In genomic region chr1:119457993-119458605, GRCm38 (mm10) we compare ENCODE assay signal across 9 mouse cellular contexts. TPM values are rescaled to one million over a fixed set of nuclear protein-coding genes. Genes with fewer than 3 reads are reported as not detected.
DNase-seq lines count a peak whose midpoint lies in the region; TF ChIP-seq lines count a peak whose summit lies in the region.
"Had no signal": no experiment of that assay in that cellular context is flagged by ENCODE, and none has a peak within 500 bp of the region (broad histone marks: within the 10 kb centered on the region; RNA-seq: fewer than 3 reads in every experiment).

No protein-coding gene starts in this region.

- WGBS in embryonic facial prominence, embryonic 10.5 days: 20% methylated on average over 10 of the region's 10 CpGs
- 6% methylated on average over 10 of the region's 10 CpGs for WGBS in lung, adult 2 months

- DNase-seq in adrenal gland, adult 8-10 months: peak; percentile 50
- peak; percentile 61 for DNase-seq in embryonic facial prominence, embryonic 10.5 days (ENCODE audit: low spot score)
- DNase-seq in heart, adult 9 months (ENCODE audit: low spot score in 2 of 2): peak; percentile 34 to 54
- DNase-seq in kidney, postnatal 14 days: peak; percentile 78
- peak; percentile 53 for DNase-seq in lung, adult 2 months
- peak; percentile 39 for DNase-seq in ovary, adult 18-20 months (ENCODE audit: low spot score)
- peak; percentile 55 to 59 for DNase-seq in thymus, postnatal 36 days

- peak; percentile 65 for TF ChIP-seq CTCF in E14TG2a.4 (conservative IDR thresholded peaks at IDR 0.05; ENCODE audit: low read length)
- peak; percentile 70 for TF ChIP-seq CTCF in lung, adult 2 months (IDR thresholded peaks at IDR 0.05; ENCODE audit: insufficient read depth, low read length)

- no peak for TF ChIP-seq POLR2A in lung, adult 2 months (IDR thresholded peaks at IDR 0.05; ENCODE audit: borderline replicate concordance, extremely low read depth, low read depth, low read length)

- H3K4me3 ChIP-seq in E14TG2a.4 (replicated peaks; ENCODE audit: low read length): no peak overlapping the region
- no peak overlapping the region for H3K4me3 ChIP-seq in embryonic facial prominence, embryonic 10.5 days
- H3K4me3 ChIP-seq in lung, adult 2 months (replicated peaks; ENCODE audit: extremely low read depth, low read depth, low read length): no peak overlapping the region

- H3K4me1 ChIP-seq in E14TG2a.4 (replicated peaks; ENCODE audit: low read depth, low read length): peaks cover 49% of the 10 kb centered on the region
- H3K4me1 ChIP-seq in embryonic facial prominence, embryonic 10.5 days: peaks cover 10% of the 10 kb centered on the region
- H3K4me1 ChIP-seq in lung, adult 2 months (ENCODE audit: control insufficient read depth, insufficient read depth, low read length): no peaks in the 10 kb centered on the region

- H3K9me3 ChIP-seq in E14TG2a.4 (ENCODE audit: low read length): no peaks in the 10 kb centered on the region
- no peaks in the 10 kb centered on the region for H3K9me3 ChIP-seq in embryonic facial prominence, embryonic 10.5 days
- H3K9me3 ChIP-seq: megakaryocyte, embryonic 14.5 days had no signal

- H3K27ac ChIP-seq in embryonic facial prominence, embryonic 10.5 days (replicated peaks): no peak overlapping the region

- H3K27me3 ChIP-seq in E14TG2a.4 (ENCODE audit: insufficient read depth, low read length): peaks cover 28% of the 10 kb centered on the region
- H3K27me3 ChIP-seq in embryonic facial prominence, embryonic 10.5 days (replicated peaks; ENCODE audit: low read depth, poor library complexity, severe bottlenecking): peaks cover 13% of the 10 kb centered on the region

- no peaks in the 10 kb centered on the region for H3K36me3 ChIP-seq in E14TG2a.4 (ENCODE audit: insufficient read depth, low read length)
- H3K36me3 ChIP-seq in embryonic facial prominence, embryonic 10.5 days (replicated peaks): no peaks in the 10 kb centered on the region

RNA-seq across cellular contexts. Expression of gene Inhbb, which starts 36.1 kb away (rescaled TPM):
- 1 to 10 TPM; 4.0 to 4.5 (median 4.2) TPM for total RNA-seq in adrenal gland, adult 8-10 months (2022)
- polyA plus RNA-seq in embryonic facial prominence, embryonic 10.5 days (2016; fragmentation: Nextera tagmentation; extraction: Ambion mirVana): 0.10 and 0.24 TPM in 2 replicates
- polyA plus RNA-seq in lung, adult 2 months (2012; rRNA removed): 6.8 and 11.0 TPM in 2 replicates

RNA-seq across cellular contexts. Expression of gene Ralb, which starts 46.5 kb away (rescaled TPM):
- total RNA-seq in adrenal gland, adult 8-10 months (2022): 10 to 100 TPM; 61.0 to 78.5 (median 64.7) TPM
- 103 and 113 TPM in 2 replicates for polyA plus RNA-seq in embryonic facial prominence, embryonic 10.5 days (2016; fragmentation: Nextera tagmentation; extraction: Ambion mirVana)
- polyA plus RNA-seq in lung, adult 2 months (2012; rRNA removed): 47.9 and 54.1 TPM in 2 replicates
